Mouse (Mus musculus): Measurements from ENCODE around the gene Cct5.

- no peak for TF ChIP-seq CTCF (IDR thresholded peaks at IDR 0.05; ENCODE audit: insufficient read depth, low read depth, low read length)
- no peak for TF ChIP-seq POLR2A (IDR thresholded peaks at IDR 0.05; ENCODE audit: insufficient read depth, low read depth, low read length)
These were observed 5.2 kb upstream of the Cct5 start for GRCm38 (mm10) chr15:31606821-31607220.

Data from olfactory bulb, adult 2 months (tissue).